Mouse (Mus musculus) midbrain, embryonic 12.5 days (tissue): ENCODE results near the gene Atp5c1. TPM values are rescaled to one million over a fixed set of nuclear protein-coding genes. Genes with fewer than 3 reads are reported as not detected.
A peak's percentile ranks its signal among the peaks of the same experiment; 100 is the strongest.

Experiments
- ATAC-seq: fragments of 200-750 bp; cut with Nextera tagmentation; 2 replicates; pipeline ENCODE4 v1.8.0; 2017; ENCODE audit warnings: low read depth, moderate TSS enrichment, moderate library complexity; ENCODE audit not compliant: low FRiP score
- H3K27ac ChIP-seq: fragments of 300-500 bp; sonication (generic); replicated peaks from 2 replicates; pipeline ENCODE4 v1.5.1; 2016; ENCODE audit warnings: mild to moderate bottlenecking
- H3K27me3 ChIP-seq: fragments of 300-500 bp; sonication (generic); 2 replicates; pipeline ENCODE4 v1.6.1; 2016; ENCODE audit warnings: mild to moderate bottlenecking
- H3K36me3 ChIP-seq: fragments of 300-500 bp; sonication (generic); 2 replicates; pipeline ENCODE4 v1.6.1; 2016
- H3K4me1 ChIP-seq: fragments of 300-500 bp; sonication (generic); 2 replicates; pipeline ENCODE4 v1.6.1; 2016
- H3K4me2 ChIP-seq: fragments of 300-500 bp; sonication (generic); replicated peaks from 2 replicates; pipeline ENCODE4 v1.6.1; 2016; ENCODE audit warnings: mild to moderate bottlenecking, moderate library complexity
- H3K4me3 ChIP-seq: fragments of 300-500 bp; sonication (generic); 2 replicates; pipeline ENCODE4 v1.5.1; 2016; ENCODE audit warnings: mild to moderate bottlenecking
- H3K9ac ChIP-seq: fragments of 300-500 bp; sonication (generic); replicated peaks from 2 replicates; pipeline ENCODE4 v1.6.1; 2016; ENCODE audit warnings: mild to moderate bottlenecking, moderate library complexity
- H3K9me3 ChIP-seq: fragments of 300-500 bp; sonication (generic); 2 replicates; pipeline ENCODE4 v1.6.1; 2016; ENCODE audit warnings: mild to moderate bottlenecking
- WGBS: fragments of 180-500 bp; shearing (Covaris S2); methylation state at CpG from one replicate; pipeline ENCODE4 v1.1.7; 2016; 5-methylcytosine and 5-hydroxymethylcytosine counted together
- polyA plus RNA-seq: library from polyadenylated mRNA; unstranded; fragments of >200 nt; fragmentation: Nextera tagmentation; extraction: Ambion mirVana; gene quantifications from 2 replicates; pipeline ENCODE4 v1.2.1, GENCODE M21; 2016

Atp5c1 gene
- polyA plus RNA-seq, 1 experiment from 2014 or later, result 462 TPM

DNA sequence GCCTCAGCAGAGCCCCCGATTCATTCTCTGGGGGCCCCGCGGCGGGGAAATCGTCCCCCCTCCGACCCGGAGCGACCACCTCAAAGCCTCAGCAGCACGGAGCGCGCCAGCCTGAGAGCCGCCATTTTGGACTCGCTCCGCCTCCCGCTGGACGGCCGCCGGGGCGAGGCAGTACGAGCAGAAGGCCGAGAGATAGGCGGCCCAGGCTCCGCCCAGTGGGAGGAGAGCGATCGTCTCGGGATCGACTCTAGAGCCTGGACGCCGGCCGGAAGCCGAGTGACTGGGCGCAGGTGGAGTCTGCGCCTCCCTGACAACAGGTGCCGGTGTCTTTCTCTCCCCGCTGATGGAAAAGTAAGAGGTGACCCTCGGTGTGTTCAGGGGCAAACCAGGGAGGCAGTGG is 31.8 kb downstream of the Atp5c1 start, which contains the start of gene Taf3:
TSS of gene Taf3 (minus strand) at position 136 of the 400 bp plus-strand sequence.
- WGBS, result 0% methylated on average over 36 of the region's 36 CpGs
- H3K4me3 ChIP-seq, result peak within 1 kb of the TSS; percentile 78
- no peaks in the 10 kb centered on the region for H3K27me3 ChIP-seq
- no peaks in the 10 kb centered on the region for H3K9me3 ChIP-seq
- H3K36me3 ChIP-seq, result no peaks in the 10 kb centered on the region
- peak; percentile 95 for ATAC-seq
- H3K4me1 ChIP-seq, result peaks cover 16% of the 10 kb centered on the region
- H3K4me2 ChIP-seq, result peak within 1 kb of the TSS; percentile 87
- peak within 1 kb of the TSS; percentile 81 for H3K9ac ChIP-seq
- H3K27ac ChIP-seq, result peak within 1 kb of the TSS; percentile 44

DNA sequence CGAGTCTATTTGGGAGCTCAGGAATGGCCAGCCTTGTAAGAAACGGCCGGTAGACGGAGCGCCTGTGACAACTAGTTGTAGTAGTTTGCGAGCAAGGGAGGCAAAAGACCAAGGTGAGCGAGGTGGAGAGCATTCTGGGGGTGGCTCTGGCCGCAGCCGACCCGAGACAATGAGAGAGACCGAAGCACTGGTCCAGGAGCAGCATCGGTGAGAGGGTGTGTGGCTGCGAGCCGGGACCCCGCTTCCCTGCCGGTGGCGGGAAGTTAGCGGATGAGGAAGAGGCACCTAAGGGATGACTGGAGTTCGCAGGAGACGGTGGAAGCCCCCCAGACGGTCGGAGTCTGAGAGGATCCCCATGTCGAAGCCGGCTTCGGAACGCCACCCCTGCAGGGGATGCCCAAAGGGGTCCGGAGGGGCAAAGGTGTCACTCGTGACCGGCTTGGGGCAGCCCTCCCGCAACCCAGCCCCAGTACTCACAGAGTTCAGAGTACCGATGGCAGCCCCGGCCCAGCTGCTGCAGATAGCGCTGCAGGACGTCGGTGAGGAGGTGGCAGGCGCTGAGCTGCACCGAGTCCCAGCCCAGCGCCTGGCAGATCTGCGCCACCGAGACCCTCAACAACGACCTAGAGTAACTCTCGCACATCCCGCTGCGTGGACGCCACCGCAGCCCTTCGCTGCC is 32.4 kb downstream of the Atp5c1 start:
- H3K4me1 ChIP-seq, result peaks cover 16% of the 10 kb centered on the region
- H3K9me3 ChIP-seq, result no peaks in the 10 kb centered on the region

DNA sequence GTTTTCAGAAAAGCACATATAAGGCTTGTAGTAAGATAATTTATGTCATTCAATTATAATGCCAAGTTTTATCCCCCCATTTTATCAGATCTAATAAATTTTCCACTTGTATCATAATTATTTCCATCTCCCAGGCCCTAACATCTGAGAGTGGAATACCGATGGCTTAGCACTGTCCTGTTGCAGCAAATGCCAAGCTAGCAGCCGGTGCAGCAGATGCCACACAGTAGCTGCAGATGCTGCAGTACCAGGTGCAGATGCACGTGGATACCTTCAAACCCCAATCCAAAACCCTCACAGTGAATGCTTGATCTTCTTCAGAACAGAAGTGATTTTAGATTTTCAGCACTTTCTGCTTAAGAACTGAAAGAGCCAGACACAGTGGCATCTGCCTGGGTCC is 45.3 kb downstream of the Atp5c1 start:
- H3K27ac ChIP-seq, result no peak overlapping the region
- ATAC-seq, result no peak
- no peaks in the 10 kb centered on the region for H3K4me1 ChIP-seq
- no peaks in the 10 kb centered on the region for H3K27me3 ChIP-seq
- no peaks in the 10 kb centered on the region for H3K9me3 ChIP-seq
- no peak overlapping the region for H3K4me2 ChIP-seq
- H3K9ac ChIP-seq, result no peak overlapping the region
- WGBS, result 92% methylated on average over 3 of the region's 3 CpGs
- H3K36me3 ChIP-seq, result peaks cover 9% of the 10 kb centered on the region
- no peak overlapping the region for H3K4me3 ChIP-seq

More for the DNA sequence above, 32.4 kb downstream of the Atp5c1 start:
- no peaks in the 10 kb centered on the region for H3K27me3 ChIP-seq
- H3K27ac ChIP-seq, result peak overlapping the region; percentile 44
- ATAC-seq, result peak; percentile 83
- WGBS, result under 1% methylated on average over 47 of the region's 47 CpGs
- peak overlapping the region; percentile 87 for H3K4me2 ChIP-seq
- H3K36me3 ChIP-seq, result no peaks in the 10 kb centered on the region
- H3K9ac ChIP-seq, result peak overlapping the region; percentile 81
- peak overlapping the region; percentile 78 for H3K4me3 ChIP-seq

DNA sequence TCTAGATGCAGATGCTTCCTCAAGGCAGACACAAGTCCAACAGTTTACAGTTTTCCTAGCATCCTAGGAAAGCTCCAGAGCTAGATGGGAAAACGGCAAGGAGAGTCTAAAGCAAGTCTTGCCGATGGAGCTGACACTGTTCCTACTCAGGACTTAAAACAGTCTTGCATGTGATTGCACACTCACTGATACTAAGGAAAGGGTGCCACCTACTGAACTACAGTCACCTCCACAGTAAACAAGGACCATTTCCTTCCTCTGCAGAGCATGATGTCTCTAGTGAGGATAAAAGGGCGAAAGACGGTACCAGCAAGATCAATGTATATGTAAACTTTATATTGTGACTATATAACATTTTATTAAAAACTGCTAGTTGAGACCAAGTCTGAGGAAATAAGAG is 46.6 kb downstream of the Atp5c1 start:
- H3K36me3 ChIP-seq, result no peaks in the 10 kb centered on the region
- H3K27ac ChIP-seq, result no peak overlapping the region
- H3K4me2 ChIP-seq, result no peak overlapping the region
- 77% methylated on average over 4 of the region's 4 CpGs for WGBS
- no peaks in the 10 kb centered on the region for H3K27me3 ChIP-seq
- no peak for ATAC-seq
- no peak overlapping the region for H3K4me3 ChIP-seq
- no peaks in the 10 kb centered on the region for H3K9me3 ChIP-seq
- H3K4me1 ChIP-seq, result peaks cover 3% of the 10 kb centered on the region; the same call in 1 of the 2 replicates
- H3K9ac ChIP-seq, result no peak overlapping the region

DNA sequence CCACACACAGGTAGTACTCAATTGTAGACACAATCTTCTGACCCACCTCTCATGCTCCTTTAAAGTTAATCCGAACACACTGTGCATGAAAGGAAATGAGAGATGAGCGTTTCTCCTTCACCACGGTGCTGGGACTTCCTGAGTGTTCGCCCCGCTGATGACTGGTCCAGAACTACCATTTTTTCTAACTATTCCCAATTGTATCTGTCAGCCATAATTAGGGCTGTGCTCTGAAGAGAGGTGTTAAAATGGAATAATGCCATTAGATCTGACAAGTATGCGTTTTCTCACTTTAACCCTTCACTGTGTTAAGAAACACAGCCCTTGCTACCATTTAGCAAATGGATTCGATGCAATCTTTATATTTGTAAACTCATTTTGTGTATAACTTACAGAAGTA is 50.6 kb downstream of the Atp5c1 start:
- H3K4me3 ChIP-seq, result no peak overlapping the region
- ATAC-seq, result no peak
- H3K4me1 ChIP-seq, result peaks cover 3% of the 10 kb centered on the region; the same call in 1 of the 2 replicates
- H3K27me3 ChIP-seq, result no peaks in the 10 kb centered on the region
- no peaks in the 10 kb centered on the region for H3K9me3 ChIP-seq
- no peak overlapping the region for H3K9ac ChIP-seq
- H3K36me3 ChIP-seq, result no peaks in the 10 kb centered on the region
- no peak overlapping the region for H3K27ac ChIP-seq
- no peak overlapping the region for H3K4me2 ChIP-seq
- WGBS, result 85% methylated on average over 7 of the region's 7 CpGs

DNA sequence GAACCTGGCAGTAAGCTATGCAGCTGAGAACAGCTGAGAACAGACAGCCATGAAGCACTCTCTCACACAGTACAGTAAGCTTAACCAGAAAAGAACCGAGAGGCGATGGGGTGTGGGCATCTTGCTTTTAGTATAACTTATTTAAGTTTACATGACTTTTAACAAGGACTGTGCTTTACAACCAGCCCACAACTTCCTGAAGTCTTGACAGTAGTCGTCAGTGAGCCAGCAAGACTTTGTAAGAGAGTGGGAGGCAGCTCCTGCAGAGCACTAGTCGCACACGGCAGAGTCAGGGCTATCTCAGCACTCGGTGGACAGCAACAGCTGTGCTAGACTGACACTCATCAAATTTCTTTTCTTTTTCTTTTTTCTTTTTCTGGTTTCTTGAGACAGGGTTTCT is 56.0 kb downstream of the Atp5c1 start:
- no peak overlapping the region for H3K4me3 ChIP-seq
- H3K27me3 ChIP-seq, result no peaks in the 10 kb centered on the region
- no peak overlapping the region for H3K4me2 ChIP-seq
- 0 out of 2 replicates have a peak, but pooled peaks cover under 1% of the 10 kb centered on the region for H3K4me1 ChIP-seq
- no peaks in the 10 kb centered on the region for H3K36me3 ChIP-seq
- H3K9me3 ChIP-seq, result no peaks in the 10 kb centered on the region
- H3K27ac ChIP-seq, result no peak overlapping the region
- H3K9ac ChIP-seq, result no peak overlapping the region
- WGBS, result 90% methylated on average over 6 of the region's 6 CpGs
- ATAC-seq, result no peak

DNA sequence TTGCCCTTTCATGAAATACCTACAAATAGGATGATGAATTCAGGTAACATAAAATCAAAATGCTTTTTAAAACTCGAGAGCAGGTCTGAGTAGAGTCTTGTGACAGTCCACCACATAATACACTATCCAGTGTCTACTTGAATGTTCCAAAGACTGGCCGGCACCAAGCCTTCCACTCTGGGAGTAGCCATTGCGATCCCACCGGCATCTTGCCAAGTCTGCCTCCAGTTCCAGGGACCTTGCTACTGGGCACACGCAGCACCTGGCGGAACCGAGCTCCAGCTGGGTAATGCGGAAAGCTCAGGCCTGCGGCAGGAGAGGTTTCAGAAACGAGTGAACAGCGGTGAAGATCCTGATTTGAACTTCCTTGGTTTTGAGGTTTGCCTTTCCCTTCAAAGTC is 59.0 kb downstream of the Atp5c1 start:
- Histone ChIP-seq H3K9me3 (no peaks in the 10 kb centered on the region), H3K4me3 (no peak overlapping the region), H3K4me1 (no peaks in the 10 kb centered on the region), H3K4me2 (no peak overlapping the region), H3K27ac (no peak overlapping the region), H3K27me3 (no peaks in the 10 kb centered on the region), H3K36me3 (no peaks in the 10 kb centered on the region), H3K9ac (no peak overlapping the region)
- ATAC-seq, result no peak
- WGBS, result 93% methylated on average over 11 of the region's 11 CpGs

DNA sequence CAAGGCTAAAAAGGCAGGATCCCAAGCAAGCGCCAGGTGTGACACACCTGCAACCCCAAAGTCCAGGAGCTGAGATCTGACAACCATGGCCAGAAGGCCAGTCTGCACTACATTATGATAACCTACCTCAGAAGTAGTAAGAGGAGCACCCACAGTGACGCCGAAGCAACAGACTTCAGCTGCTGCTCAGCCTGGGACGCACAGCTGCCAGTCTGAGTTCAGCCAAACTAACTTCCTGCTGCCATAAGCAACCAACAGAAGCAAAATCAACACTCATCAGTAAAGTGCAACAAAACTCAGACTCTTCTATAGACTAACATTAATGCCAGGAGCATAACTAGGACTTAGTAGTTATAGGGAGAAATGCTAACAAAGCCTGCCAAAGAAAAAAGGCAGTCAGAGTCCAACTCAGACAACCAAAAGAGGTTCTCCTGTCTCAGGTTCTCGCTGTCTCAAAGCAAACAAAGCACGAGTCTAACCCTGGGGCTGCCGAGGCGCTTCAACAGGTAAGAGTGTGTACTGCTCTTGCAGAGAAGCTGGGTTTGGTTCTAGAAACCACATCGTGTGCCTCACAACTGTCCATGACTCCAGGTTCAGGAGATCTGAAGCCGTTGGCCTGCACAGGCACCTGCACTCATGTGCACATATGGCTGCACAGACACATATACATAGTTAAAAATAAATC is 65.2 kb downstream of the Atp5c1 start:
- 91% methylated on average over 10 of the region's 10 CpGs for WGBS
- no peaks in the 10 kb centered on the region for H3K36me3 ChIP-seq
- no peak overlapping the region for H3K27ac ChIP-seq
- H3K27me3 ChIP-seq, result no peaks in the 10 kb centered on the region
- ATAC-seq, result no peak
- no peak overlapping the region for H3K9ac ChIP-seq
- no peak overlapping the region for H3K4me2 ChIP-seq
- H3K9me3 ChIP-seq, result no peaks in the 10 kb centered on the region
- no peaks in the 10 kb centered on the region for H3K4me1 ChIP-seq
- no peak overlapping the region for H3K4me3 ChIP-seq

DNA sequence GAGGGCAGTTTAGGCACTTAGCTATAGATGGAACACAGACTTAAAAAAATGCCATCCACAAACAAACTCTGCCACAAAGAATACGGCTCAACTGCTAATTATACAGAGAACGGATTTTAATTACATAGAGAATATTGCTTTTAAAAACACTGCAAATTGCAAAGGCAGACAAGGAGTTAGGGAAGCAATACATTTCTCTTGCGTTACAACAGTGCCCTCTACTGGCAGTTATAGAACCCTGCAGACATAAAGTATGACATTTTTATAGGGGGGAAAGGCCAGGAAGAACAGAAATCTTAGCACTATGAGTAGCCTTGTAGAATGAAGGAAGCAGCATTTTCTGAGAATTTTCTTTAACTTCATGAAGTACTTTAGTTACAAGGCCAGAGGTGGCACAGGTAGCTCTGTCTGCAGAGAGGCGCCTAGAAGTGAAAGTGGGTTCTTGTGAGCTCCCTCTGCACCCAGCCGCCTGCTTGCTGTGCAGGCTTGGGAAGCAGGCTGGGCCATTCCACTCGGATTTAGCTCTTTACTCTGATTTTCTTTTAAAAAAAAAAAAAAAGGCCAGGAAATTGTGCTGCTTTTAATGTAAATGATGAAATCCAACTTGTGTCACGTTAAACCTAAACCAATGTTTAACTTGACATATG is 69.9 kb downstream of the Atp5c1 start:
- 37% methylated on average over 7 of the region's 7 CpGs for WGBS
- no peaks in the 10 kb centered on the region for H3K36me3 ChIP-seq
- H3K4me3 ChIP-seq, result no peak overlapping the region
- no peaks in the 10 kb centered on the region for H3K9me3 ChIP-seq
- H3K27ac ChIP-seq, result no peak overlapping the region
- H3K9ac ChIP-seq, result no peak overlapping the region
- H3K27me3 ChIP-seq, result no peaks in the 10 kb centered on the region
- H3K4me2 ChIP-seq, result no peak overlapping the region
- H3K4me1 ChIP-seq, result no peaks in the 10 kb centered on the region
- ATAC-seq, result 0 out of 2 replicates have a peak, but pooled peaks have one; percentile 38

DNA sequence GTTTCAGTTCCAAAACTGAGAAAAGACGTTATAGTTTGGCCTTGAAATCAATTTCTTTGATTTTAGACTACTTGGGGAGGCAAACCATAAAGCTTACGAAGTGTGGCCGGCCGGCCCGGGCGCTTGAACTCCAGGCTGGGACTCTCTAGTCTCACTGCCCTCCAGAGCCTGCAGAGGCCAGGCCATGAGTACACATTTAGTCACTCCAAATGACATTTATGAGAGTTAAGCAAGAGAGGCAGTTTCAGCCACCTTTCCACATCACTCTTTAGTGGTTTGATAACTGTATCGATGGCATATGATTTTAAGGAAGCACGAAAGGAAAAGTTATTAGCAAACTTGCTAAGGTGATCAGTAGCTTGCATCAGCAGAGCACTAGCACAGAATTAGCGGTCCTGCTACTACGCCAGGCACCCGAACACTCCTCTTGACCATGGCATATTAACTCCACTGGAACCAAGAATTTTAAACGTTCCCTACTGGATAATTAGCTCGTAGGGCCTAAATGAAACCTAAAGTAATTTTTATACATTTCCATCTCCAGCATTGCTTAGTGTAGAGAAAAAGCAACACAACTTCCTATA is 70.5 kb downstream of the Atp5c1 start:
- no peaks in the 10 kb centered on the region for H3K36me3 ChIP-seq
- no peak overlapping the region for H3K4me2 ChIP-seq
- H3K27ac ChIP-seq, result no peak overlapping the region
- H3K4me1 ChIP-seq, result no peaks in the 10 kb centered on the region
- no peak overlapping the region for H3K4me3 ChIP-seq
- H3K27me3 ChIP-seq, result no peaks in the 10 kb centered on the region
- 83% methylated on average over 13 of the region's 13 CpGs for WGBS
- H3K9ac ChIP-seq, result no peak overlapping the region
- H3K9me3 ChIP-seq, result no peaks in the 10 kb centered on the region
- no peak for ATAC-seq

DNA sequence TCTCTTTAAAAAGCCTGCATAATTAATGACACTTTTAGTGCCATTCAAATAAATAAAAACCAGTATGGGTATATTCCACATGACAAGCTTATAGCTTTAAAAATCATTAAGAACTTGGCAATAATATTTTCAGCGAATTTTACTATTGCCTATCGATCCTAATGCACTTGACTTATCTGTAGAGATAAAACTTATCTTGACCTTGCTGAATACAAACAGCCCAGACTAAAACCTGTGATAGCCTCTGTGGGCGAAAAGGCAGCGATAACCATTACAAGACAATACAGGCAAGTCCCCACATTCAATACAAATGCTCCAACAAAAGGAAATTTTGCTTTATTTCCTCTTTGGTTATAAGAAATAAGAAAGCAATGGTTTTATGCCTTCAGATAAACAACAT is 71.7 kb downstream of the Atp5c1 start:
- H3K9ac ChIP-seq, result no peak overlapping the region
- H3K9me3 ChIP-seq, result no peaks in the 10 kb centered on the region
- no peak overlapping the region for H3K4me2 ChIP-seq
- no peak overlapping the region for H3K4me3 ChIP-seq
- no peak overlapping the region for H3K27ac ChIP-seq
- 89% methylated on average over 4 of the region's 4 CpGs for WGBS
- ATAC-seq, result no peak
- H3K36me3 ChIP-seq, result no peaks in the 10 kb centered on the region
- no peaks in the 10 kb centered on the region for H3K27me3 ChIP-seq
- H3K4me1 ChIP-seq, result no peaks in the 10 kb centered on the region
